Mouse (Mus musculus): ENCODE data around the gene Lrrc2.

- no peak for TF ChIP-seq CTCF (IDR thresholded peaks at IDR 0.05; ENCODE audit: borderline replicate concordance, extremely low read depth, insufficient read depth, insufficient read length)
- no peak for TF ChIP-seq POLR2A (IDR thresholded peaks at IDR 0.05; ENCODE audit: borderline replicate concordance, extremely low read depth, insufficient read depth, insufficient read length, poor library complexity, severe bottlenecking)
Measured at GRCm38 (mm10) chr9:111003279-111003678, 51.9 kb downstream of the Lrrc2 start.
